8 mouse cellular contexts compared by ENCODE assay signal in genomic region chr5:115542635-115543384, GRCm38 (mm10). TPM values are rescaled to one million over a fixed set of nuclear protein-coding genes. Genes with fewer than 3 reads are reported as not detected.
DNase-seq lines count a peak whose midpoint lies in the region; ATAC-seq and TF ChIP-seq lines count a peak whose summit lies in the region.

No protein-coding gene starts in this region.

- no peak overlapping the region for H3K4me2 ChIP-seq in hindbrain, embryonic 16.5 days (ENCODE audit: low read length)
- peak overlapping the region; percentile 57 for H3K4me2 ChIP-seq in lung, embryonic 16.5 days (ENCODE audit: low read depth, low read length)

- TF ChIP-seq EP300 in heart, adult 2 months (IDR thresholded peaks at IDR 0.05; ENCODE audit: insufficient read depth, low read depth, low read length), result no peak

- ATAC-seq in hindbrain, embryonic 16.5 days, result no peak
- ATAC-seq in lung, embryonic 16.5 days (ENCODE audit: low read depth), result no peak

- H3K4me3 ChIP-seq in heart, adult 2 months, result no peak overlapping the region; the same call in 1 of the 2 replicates
- H3K4me3 ChIP-seq in hindbrain, embryonic 16.5 days (ENCODE audit: low read length), result no peak overlapping the region
- H3K4me3 ChIP-seq in lung, embryonic 16.5 days (ENCODE audit: low read length), result peak overlapping the region; percentile 39

- H3K9ac ChIP-seq in heart, adult 2 months (ENCODE audit: low read depth, low read length), result peak overlapping the region; percentile 13; the same call in 1 of the 2 replicates
- H3K9ac ChIP-seq in hindbrain, embryonic 16.5 days (ENCODE audit: low read depth, low read length), result peak overlapping the region; percentile 15; the same call in 1 of the 2 replicates
- peak overlapping the region; percentile 44 for H3K9ac ChIP-seq in lung, embryonic 16.5 days (ENCODE audit: low read length)

- no peaks in the 10 kb centered on the region for H3K27me3 ChIP-seq in heart, adult 2 months (ENCODE audit: control insufficient read depth, insufficient read depth, low read length)
- H3K27me3 ChIP-seq in hindbrain, embryonic 16.5 days (replicated peaks; ENCODE audit: control insufficient read depth, insufficient read depth, low read length), result no peaks in the 10 kb centered on the region
- H3K27me3 ChIP-seq in lung, embryonic 16.5 days (ENCODE audit: control insufficient read depth, insufficient read depth, low read depth, low read length), result no peaks in the 10 kb centered on the region

- whole genome bisulfite sequencing in heart, adult 2 months, result 37% methylated on average over 19 of the region's 19 CpGs
- WGBS in hindbrain, embryonic 16.5 days, result 67% methylated on average over 18 of the region's 19 CpGs
- 34% methylated on average over 19 of the region's 19 CpGs for WGBS in lung, embryonic 16.5 days

- H3K27ac ChIP-seq in heart, adult 2 months, result peak overlapping the region; percentile 61
- H3K27ac ChIP-seq in hindbrain, embryonic 16.5 days (ENCODE audit: low read depth, low read length), result peak overlapping the region; percentile 41; the same call in 1 of the 2 replicates
- peak overlapping the region; percentile 96 for H3K27ac ChIP-seq in lung, embryonic 16.5 days (ENCODE audit: low read length)

- H3K79me2 ChIP-seq in heart, adult 2 months (replicated peaks; ENCODE audit: control insufficient read depth, insufficient read depth, low read length), result peaks cover 1% of the 10 kb centered on the region

- peak in 1 of 2 experiments; percentile 54 for DNase-seq in heart, adult 2 months
- DNase-seq in heart, adult 8-10 months (ENCODE audit: low spot score), result no peak
- DNase-seq in MN1 (ENCODE audit: low spot score), result peak; percentile 40
- DNase-seq in ovary, postnatal 10 days (ENCODE audit: low spot score), result no peak
- no peak for DNase-seq in spleen, postnatal 14 days (ENCODE audit: low spot score in 2 of 2)
- DNase-seq in cerebellum, adult 8-10 months, result no peak

- no peaks in the 10 kb centered on the region for H3K9me3 ChIP-seq in hindbrain, embryonic 16.5 days (ENCODE audit: control insufficient read depth, low read length)
- no peaks in the 10 kb centered on the region for H3K9me3 ChIP-seq in lung, embryonic 16.5 days (ENCODE audit: control insufficient read depth, low read length)

- peaks cover 14% of the 10 kb centered on the region for H3K4me1 ChIP-seq in heart, adult 2 months (ENCODE audit: control insufficient read depth, insufficient read depth, low read length)
- H3K4me1 ChIP-seq in hindbrain, embryonic 16.5 days (ENCODE audit: control insufficient read depth, insufficient read depth, low read depth, low read length), result peaks cover 21% of the 10 kb centered on the region
- H3K4me1 ChIP-seq in lung, embryonic 16.5 days (replicated peaks; ENCODE audit: control insufficient read depth, insufficient read depth, low read length), result peaks cover 59% of the 10 kb centered on the region

- intact Hi-C loops in heart, adult 2 months (cut with DNase I), result no loop called here

- H3K36me3 ChIP-seq in heart, adult 2 months (ENCODE audit: control insufficient read depth, insufficient read depth, low read length), result no peaks in the 10 kb centered on the region
- peaks cover 9% of the 10 kb centered on the region for H3K36me3 ChIP-seq in hindbrain, embryonic 16.5 days (ENCODE audit: control insufficient read depth, insufficient read depth, low read length)
- peaks cover 17% of the 10 kb centered on the region for H3K36me3 ChIP-seq in lung, embryonic 16.5 days (ENCODE audit: control insufficient read depth, insufficient read depth, low read length)

- TF ChIP-seq POLR2A in heart, adult 2 months (IDR thresholded peaks at IDR 0.05; ENCODE audit: insufficient read depth, low read depth, low read length), result no peak

- no peak for TF ChIP-seq CTCF in heart, adult 2 months (IDR thresholded peaks at IDR 0.05)

RNA-seq across cellular contexts. Expression of gene Rplp0, which starts 16.5 kb away (rescaled TPM):
- total RNA-seq in heart, adult 2 months (2021), result 100 to 1,000 TPM; 587 to 705 TPM
- polyA plus RNA-seq in heart, adult 2 months (2012; rRNA removed), result 1,240 and 1,274 TPM in 2 replicates
- total RNA-seq in heart, adult 8-10 months (2022), result 100 to 1,000 TPM; 591 to 710 (median 629) TPM
- polyA plus RNA-seq in hindbrain, embryonic 16.5 days (2015; fragmentation: Nextera tagmentation; extraction: Ambion mirVana), result 814 and 834 TPM in 2 replicates
- 1,507 and 1,565 TPM in 2 replicates for polyA plus RNA-seq in lung, embryonic 16.5 days (2015; fragmentation: Nextera tagmentation; extraction: Ambion mirVana)

RNA-seq across cellular contexts. Expression of gene Gcn1l1, which starts 22.2 kb away (rescaled TPM):
- total RNA-seq in heart, adult 2 months (2021), result 10 to 100 TPM; 34.2 to 40.1 TPM
- 21.5 and 34.6 TPM in 2 replicates for polyA plus RNA-seq in heart, adult 2 months (2012; rRNA removed)
- total RNA-seq in heart, adult 8-10 months (2022), result 10 to 100 TPM; 35.7 to 41.6 (median 39.3) TPM
- 32.2 and 39.3 TPM in 2 replicates for polyA plus RNA-seq in hindbrain, embryonic 16.5 days (2015; fragmentation: Nextera tagmentation; extraction: Ambion mirVana)
- 32.9 and 35.1 TPM in 2 replicates for polyA plus RNA-seq in lung, embryonic 16.5 days (2015; fragmentation: Nextera tagmentation; extraction: Ambion mirVana)

RNA-seq across cellular contexts. Expression of gene Pxn, which starts 36.3 kb away (rescaled TPM):
- 10 to 100 TPM; 35.9 to 37.1 TPM for total RNA-seq in heart, adult 2 months (2021)
- 51.9 and 56.5 TPM in 2 replicates for polyA plus RNA-seq in heart, adult 2 months (2012; rRNA removed)
- total RNA-seq in heart, adult 8-10 months (2022), result 10 to 100 TPM; 31.2 to 43.4 (median 34.1) TPM
- 19.1 and 23.9 TPM in 2 replicates for polyA plus RNA-seq in hindbrain, embryonic 16.5 days (2015; fragmentation: Nextera tagmentation; extraction: Ambion mirVana)
- 70.1 and 74.4 TPM in 2 replicates for polyA plus RNA-seq in lung, embryonic 16.5 days (2015; fragmentation: Nextera tagmentation; extraction: Ambion mirVana)

RNA-seq across cellular contexts. Expression of gene Sirt4, which starts 58.3 kb away (rescaled TPM):
- 10 to 100 TPM; 15.3 to 18.8 TPM for total RNA-seq in heart, adult 2 months (2021)
- polyA plus RNA-seq in heart, adult 2 months (2012; rRNA removed), result 25.1 and 31.3 TPM in 2 replicates
- total RNA-seq in heart, adult 8-10 months (2022), result 10 to 100 TPM; 17.9 to 21.4 (median 19.6) TPM
- polyA plus RNA-seq in hindbrain, embryonic 16.5 days (2015; fragmentation: Nextera tagmentation; extraction: Ambion mirVana), result 24.8 and 26.8 TPM in 2 replicates
- polyA plus RNA-seq in lung, embryonic 16.5 days (2015; fragmentation: Nextera tagmentation; extraction: Ambion mirVana), result 28.1 and 31.4 TPM in 2 replicates

Comparison
In these comparisons a context has a peak if more than half of its experiments do, and no peak if none do; other contexts are left out.
1. H3K27ac ChIP-seq: peak in every context shown above with its lines; median percentile 96 in lung, embryonic 16.5 days; 61 in heart, adult 2 months; 41 in hindbrain, embryonic 16.5 days.